Mouse (Mus musculus) C2C12 (cell line): ENCODE data around the gene 2410004B18Rik. TPM values are rescaled to one million over a fixed set of nuclear protein-coding genes. Genes with fewer than 3 reads are reported as not detected.
A peak's percentile ranks its signal among the peaks of the same experiment; 100 is the strongest.

Experiments used
- H3K27me3 ChIP-seq: one replicate; pipeline ENCODE4 v1.6.1; 2011; ENCODE audit not compliant: control insufficient read depth, insufficient read depth, insufficient read length
- H3K36me3 ChIP-seq: one replicate; pipeline ENCODE4 v1.6.1; 2011; ENCODE audit not compliant: control insufficient read depth, insufficient read depth
- H3K4me3 ChIP-seq: one replicate; pipeline ENCODE4 v1.5.1; 2011; ENCODE audit warnings: mild to moderate bottlenecking, control low read depth; ENCODE audit not compliant: poor library complexity, insufficient read depth, severe bottlenecking
- H3K79me2 ChIP-seq: one replicate; pipeline ENCODE4 v1.6.1; 2011; ENCODE audit not compliant: control insufficient read depth, insufficient read depth
- H3K79me3 ChIP-seq: one replicate; pipeline ENCODE4 v1.6.1; 2011; ENCODE audit warnings: low read depth, control low read depth
- H3ac ChIP-seq: one replicate; pipeline ENCODE3; 2011; ENCODE audit warnings: low read depth; ENCODE audit not compliant: control insufficient read depth, insufficient read length
- CEBPB ChIP-seq: IDR thresholded peaks from one replicate; pipeline ENCODE4 v1.6.1; 2011; ENCODE audit warnings: low read depth, mild to moderate bottlenecking, control low read depth, moderate library complexity
- CTCF ChIP-seq: IDR thresholded peaks from one replicate; pipeline ENCODE4 v1.5.1; 2011; ENCODE audit not compliant: control insufficient read depth, insufficient read depth, insufficient read length
- FOSL1 ChIP-seq: IDR thresholded peaks from one replicate; pipeline ENCODE4 v1.8.0; 2011; ENCODE audit warnings: mild to moderate bottlenecking, low read length; ENCODE audit not compliant: poor library complexity, insufficient read depth, severe bottlenecking
- MAX ChIP-seq: IDR thresholded peaks from one replicate; pipeline ENCODE4 v1.6.1; 2011; ENCODE audit warnings: mild to moderate bottlenecking, control low read depth
- MYOD1 ChIP-seq: IDR thresholded peaks from one replicate; pipeline ENCODE4 v1.6.1; 2011; ENCODE audit warnings: low read depth; ENCODE audit not compliant: control insufficient read depth, insufficient read length
- MYOG ChIP-seq: IDR thresholded peaks from one replicate; pipeline ENCODE4 v1.6.1; 2011; ENCODE audit not compliant: control insufficient read depth, insufficient read length; ENCODE audit errors: extremely low read depth
- USF1 ChIP-seq: IDR thresholded peaks from one replicate; pipeline ENCODE4 v1.6.1; 2011; ENCODE audit warnings: low read depth, mild to moderate bottlenecking, control low read depth, moderate library complexity
- long read RNA-seq, 2 experiments: library from polyadenylated mRNA; unstranded; transcript quantifications; one replicate each; pipeline ENCODE4 v2.0.0; 2019 to 2020
- polyA plus RNA-seq: library from polyadenylated mRNA; unstranded; fragments of >200 nt; fragmentation: generic; extraction: Trizol; gene quantifications from one replicate; pipeline ENCODE4 v1.2.1, GENCODE M21; 2012; ENCODE audit warnings: missing spikeins

Gene 2410004B18Rik
- 22.9 TPM for polyA plus RNA-seq
- long read RNA-seq, experiment 1, transcript 2410004B18Rik-207 (3 exons, 724 nt): minor isoform, 10 of 27 reads
- long read RNA-seq, experiment 1, transcript 2410004B18Rik-201 (3 exons, 1,547 nt): major isoform, 13 of 27 reads
- long read RNA-seq, experiment 1, partial matches to known transcripts: 0 of 27 reads
- long read RNA-seq, experiment 1, other reads (novel, unspliced or antisense): 0 of 27 reads
- long read RNA-seq, experiment 2, transcript 2410004B18Rik-202 (4 exons, 1,644 nt): minor isoform, 5 of 29 reads
- long read RNA-seq, experiment 2, transcript 2410004B18Rik-207 (3 exons, 724 nt): minor isoform, 7 of 29 reads
- long read RNA-seq, experiment 2, transcript 2410004B18Rik-201 (3 exons, 1,547 nt): major isoform, 12 of 29 reads
- long read RNA-seq, experiment 2, partial matches to known transcripts: 0 of 29 reads
- long read RNA-seq, experiment 2, other reads (novel, unspliced or antisense): 2 of 29 reads

DNA sequence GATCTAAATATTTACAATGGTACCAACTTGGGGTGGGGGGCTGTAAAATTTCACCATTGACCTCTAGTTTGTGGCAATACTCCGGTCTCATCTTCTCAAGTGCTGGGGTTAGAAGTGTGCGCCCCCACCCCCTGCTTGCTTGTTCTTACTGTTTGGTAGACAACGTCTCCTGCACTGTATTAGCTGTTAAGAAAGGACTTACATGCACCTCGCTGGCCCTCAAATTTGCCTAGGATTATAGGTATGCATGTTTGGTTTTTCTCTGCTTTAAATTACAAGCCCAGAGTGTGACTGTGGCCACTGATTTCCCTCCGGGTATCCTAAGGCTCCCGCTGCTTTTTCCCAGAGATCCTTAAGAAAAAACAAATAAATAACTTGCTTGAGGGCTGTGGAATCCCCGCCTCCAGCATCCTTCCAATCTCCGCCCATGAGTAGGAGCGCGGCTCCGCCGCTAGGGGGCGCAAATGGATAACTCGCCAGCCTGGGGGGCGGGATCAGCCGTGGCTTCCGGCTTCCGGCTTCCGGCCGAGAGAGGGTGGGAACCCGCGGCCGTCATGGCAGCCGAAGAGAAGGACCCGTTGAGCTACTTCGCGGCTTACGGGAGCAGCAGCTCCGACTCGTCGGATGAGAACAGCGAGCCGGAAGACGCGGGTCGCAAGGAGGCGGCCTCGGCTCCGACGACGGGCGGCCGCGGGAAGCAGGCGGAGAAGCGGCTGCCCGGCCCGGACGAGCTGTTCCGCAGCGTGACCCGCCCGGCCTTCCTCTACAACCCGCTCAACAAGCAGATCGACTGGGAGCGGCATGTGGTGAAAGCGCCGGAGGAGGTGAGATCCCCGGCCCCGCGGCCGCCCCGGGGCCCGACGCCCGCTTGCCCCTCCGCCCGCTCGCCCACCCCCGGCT is at the start of gene 2410004B18Rik:
2410004B18Rik (plus strand) TSS at position 510 of the 900 bp plus-strand sequence.
- peak within 1 kb of the TSS; percentile 99 for H3ac ChIP-seq
- peaks cover 50% of the 10 kb centered on the region for H3K36me3 ChIP-seq
- TF ChIP-seq MAX: peak; percentile 19
- TF ChIP-seq CTCF: peak; percentile 79
- TF ChIP-seq CEBPB: no peak
- TF ChIP-seq MYOD1: no peak
- no peak for TF ChIP-seq MYOG
- TF ChIP-seq USF1: no peak
- H3K4me3 ChIP-seq: peak within 1 kb of the TSS; percentile 83
- H3K27me3 ChIP-seq: no peaks in the 10 kb centered on the region
- peaks cover 49% of the 10 kb centered on the region for H3K79me2 ChIP-seq
- peaks cover 30% of the 10 kb centered on the region for H3K79me3 ChIP-seq

DNA sequence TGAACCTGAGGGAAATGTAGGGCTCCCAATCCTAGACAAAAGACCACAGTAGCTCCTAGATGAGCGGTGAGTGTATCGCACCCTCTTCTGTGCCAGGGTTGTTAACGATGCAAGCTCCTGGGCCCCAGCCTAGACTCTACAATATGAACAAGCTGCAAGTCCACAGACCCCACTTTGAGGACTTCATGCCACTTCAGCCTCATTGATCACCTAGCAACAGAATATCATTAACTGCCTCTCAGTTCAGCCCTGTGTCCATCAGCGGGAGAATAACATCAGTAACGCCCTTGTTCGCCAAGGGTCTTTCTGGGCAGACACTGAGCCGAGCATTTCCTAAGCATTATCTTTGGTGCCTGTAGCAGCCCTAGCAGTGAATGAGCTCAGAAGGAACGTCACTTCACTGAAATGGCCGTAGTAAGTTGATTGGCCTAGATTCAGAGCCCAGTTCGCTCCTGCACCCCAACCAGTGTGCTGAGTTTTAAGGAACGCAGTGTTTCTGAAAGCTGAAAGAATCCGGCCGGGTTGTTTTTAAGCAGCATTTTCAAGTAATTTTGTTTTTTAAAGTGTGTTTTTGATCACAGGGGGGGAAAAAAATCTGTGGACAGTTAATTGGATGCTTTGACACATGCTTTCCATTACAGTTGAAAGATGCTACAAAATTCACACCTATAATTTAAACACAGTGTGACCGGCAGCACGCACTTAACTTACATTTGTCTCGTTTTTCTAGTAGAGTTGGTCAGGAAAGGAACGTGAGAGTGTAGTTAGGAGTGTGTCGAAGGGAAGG is 47.3 kb upstream of the 2410004B18Rik start:
- H3K27me3 ChIP-seq: no peaks in the 10 kb centered on the region
- TF ChIP-seq CTCF: no peak
- TF ChIP-seq MYOD1: no peak
- TF ChIP-seq USF1: no peak
- no peak for TF ChIP-seq MAX
- no peak for TF ChIP-seq CEBPB
- no peak for TF ChIP-seq FOSL1
- TF ChIP-seq MYOG: no peak
- H3ac ChIP-seq: no peak overlapping the region
- no peaks in the 10 kb centered on the region for H3K79me2 ChIP-seq
- no peaks in the 10 kb centered on the region for H3K79me3 ChIP-seq
- no peak overlapping the region for H3K4me3 ChIP-seq
- H3K36me3 ChIP-seq: no peaks in the 10 kb centered on the region

DNA sequence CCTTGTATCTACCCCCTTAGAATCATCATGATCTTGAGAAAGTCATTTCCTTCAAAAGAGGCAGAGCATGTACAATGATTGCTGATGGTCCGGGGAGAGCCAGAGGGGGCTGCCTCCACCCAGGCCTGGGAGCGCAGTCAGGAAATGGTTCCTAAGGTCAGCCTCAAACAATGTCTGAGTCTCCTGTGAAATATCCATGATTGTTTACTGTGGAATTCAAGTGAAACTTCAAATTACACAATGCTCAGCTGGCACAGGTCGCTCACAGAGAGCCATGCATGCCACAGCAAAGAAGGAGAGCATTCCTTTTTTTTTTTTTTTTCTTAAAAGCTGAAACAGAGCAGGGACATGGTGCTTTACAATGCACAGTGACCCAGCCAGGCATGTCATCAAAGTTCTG is 45.4 kb upstream of the 2410004B18Rik start:
- H3K4me3 ChIP-seq: no peak overlapping the region
- H3K36me3 ChIP-seq: no peaks in the 10 kb centered on the region
- H3K79me3 ChIP-seq: no peaks in the 10 kb centered on the region
- H3ac ChIP-seq: no peak overlapping the region
- H3K27me3 ChIP-seq: no peaks in the 10 kb centered on the region
- TF ChIP-seq FOSL1 (no peak), MYOG (no peak), CTCF (no peak), CEBPB (peak; percentile 3), MYOD1 (no peak), USF1 (no peak), MAX (no peak)
- no peaks in the 10 kb centered on the region for H3K79me2 ChIP-seq

DNA sequence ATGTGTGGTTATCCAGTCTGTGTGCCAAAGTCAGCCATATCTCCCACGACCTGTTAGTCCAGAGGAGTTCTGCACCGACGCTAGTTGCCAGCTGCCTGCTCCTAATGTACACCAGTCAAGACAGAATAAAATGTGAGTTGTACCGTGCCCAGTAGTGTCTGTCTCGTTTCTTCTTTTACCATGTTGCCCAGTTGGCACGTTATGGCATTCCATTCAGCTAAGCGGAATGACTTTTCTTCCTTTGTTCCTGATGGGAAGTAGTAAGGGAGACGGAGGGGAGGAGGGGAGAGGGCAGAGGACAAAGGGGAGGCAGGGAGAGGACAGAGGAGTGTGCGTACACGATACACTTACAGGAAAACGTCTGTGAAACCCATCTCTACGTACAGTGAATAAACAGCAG is 43.7 kb upstream of the 2410004B18Rik start:
- Histone ChIP-seq H3K4me3 (no peak overlapping the region), H3ac (no peak overlapping the region), H3K27me3 (no peaks in the 10 kb centered on the region), H3K79me2 (no peaks in the 10 kb centered on the region), H3K36me3 (no peaks in the 10 kb centered on the region), H3K79me3 (no peaks in the 10 kb centered on the region)
- TF ChIP-seq FOSL1 (no peak), MYOD1 (no peak), MYOG (no peak), MAX (no peak), CTCF (no peak), USF1 (no peak), CEBPB (no peak)

DNA sequence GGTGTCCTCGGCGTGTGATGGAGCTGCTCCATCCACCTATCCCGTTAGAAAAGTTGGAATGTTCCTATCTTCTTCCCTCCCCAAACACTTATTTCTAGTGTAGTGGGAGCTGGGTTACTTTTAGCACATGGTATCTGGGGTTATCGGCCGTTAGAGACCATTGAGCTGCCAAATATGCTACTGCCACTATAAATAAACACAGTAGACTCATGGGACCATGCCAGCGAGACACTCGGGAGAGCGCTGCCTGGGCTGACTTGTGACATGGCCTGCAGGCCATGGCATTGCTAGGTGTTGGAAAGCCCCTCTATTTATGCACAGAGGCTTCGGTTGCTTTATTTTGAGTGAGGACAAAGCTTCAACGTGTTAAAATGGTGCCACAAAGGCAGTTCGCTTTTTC is 40.1 kb upstream of the 2410004B18Rik start:
- no peaks in the 10 kb centered on the region for H3K36me3 ChIP-seq
- TF ChIP-seq MYOD1: no peak
- TF ChIP-seq MYOG: no peak
- TF ChIP-seq MAX: no peak

More for the DNA sequence above, 40.1 kb upstream of the 2410004B18Rik start:
- Histone ChIP-seq H3K27me3 (no peaks in the 10 kb centered on the region), H3K79me3 (no peaks in the 10 kb centered on the region), H3K79me2 (no peaks in the 10 kb centered on the region), H3ac (no peak overlapping the region), H3K4me3 (no peak overlapping the region)
